Mouse (Mus musculus) heart, embryonic 11.5 days (tissue): ENCODE results near the gene Sema4c. TPM values are rescaled to one million over a fixed set of nuclear protein-coding genes. Genes with fewer than 3 reads are reported as not detected.
A peak's percentile ranks its signal among the peaks of the same experiment; 100 is the strongest.

ENCODE experiments used
- ATAC-seq: fragments of 200-750 bp; cut with Nextera tagmentation; replicated peaks from 2 replicates; pipeline ENCODE4 v1.8.0; 2017; ENCODE audit warnings: moderate library complexity; ENCODE audit not compliant: insufficient number of reproducible peaks, low FRiP score, low TSS enrichment
- H3K27ac ChIP-seq: fragments of 300-500 bp; sonication (generic); 2 replicates; pipeline ENCODE4 v1.5.1; 2014; ENCODE audit warnings: mild to moderate bottlenecking, low read depth, low read length
- H3K27me3 ChIP-seq: fragments of 300-500 bp; sonication (generic); 2 replicates; pipeline ENCODE4 v1.6.1; 2014; ENCODE audit warnings: mild to moderate bottlenecking, low read length, mixed read lengths; ENCODE audit not compliant: control insufficient read depth, insufficient read depth
- H3K36me3 ChIP-seq: fragments of 300-500 bp; sonication (generic); 2 replicates; pipeline ENCODE4 v1.6.1; 2014; ENCODE audit warnings: mild to moderate bottlenecking, low read length, moderate library complexity, mixed read lengths; ENCODE audit not compliant: control insufficient read depth, insufficient read depth
- H3K4me1 ChIP-seq: fragments of 300-500 bp; sonication (generic); 2 replicates; pipeline ENCODE4 v1.6.1; 2014; ENCODE audit warnings: low read length; ENCODE audit not compliant: control insufficient read depth, insufficient read depth
- H3K4me2 ChIP-seq: fragments of 300-500 bp; sonication (generic); 2 replicates; pipeline ENCODE4 v1.6.1; 2014; ENCODE audit warnings: mild to moderate bottlenecking, moderate library complexity
- H3K4me3 ChIP-seq: fragments of 300-500 bp; sonication (generic); 2 replicates; pipeline ENCODE4 v1.5.1; 2014; ENCODE audit warnings: low read depth, low read length
- H3K9ac ChIP-seq: fragments of 300-500 bp; sonication (generic); 2 replicates; pipeline ENCODE4 v1.6.1; 2014; ENCODE audit warnings: mild to moderate bottlenecking, low read depth, low read length, moderate library complexity
- H3K9me3 ChIP-seq: fragments of 300-500 bp; sonication (generic); replicated peaks from 2 replicates; pipeline ENCODE4 v1.6.1; 2016; ENCODE audit warnings: low read length; ENCODE audit not compliant: control insufficient read depth
- WGBS: fragments of 180-500 bp; shearing (Covaris S2); extraction: QIAGEN DNeasy Blood & Tissue Kit; methylation state at CpG from one replicate; pipeline ENCODE4 v1.1.7; 2014; ENCODE audit not compliant: insufficient replicate concordance; 5-methylcytosine and 5-hydroxymethylcytosine counted together
- polyA plus RNA-seq: library from polyadenylated mRNA; unstranded; fragments of >200 nt; fragmentation: Nextera tagmentation; extraction: Ambion mirVana; gene quantifications from 2 replicates; pipeline ENCODE4 v1.2.1, GENCODE M21; 2014

Gene Sema4c
- polyA plus RNA-seq = 0.96 and 2.1 TPM in 2 replicates

DNA sequence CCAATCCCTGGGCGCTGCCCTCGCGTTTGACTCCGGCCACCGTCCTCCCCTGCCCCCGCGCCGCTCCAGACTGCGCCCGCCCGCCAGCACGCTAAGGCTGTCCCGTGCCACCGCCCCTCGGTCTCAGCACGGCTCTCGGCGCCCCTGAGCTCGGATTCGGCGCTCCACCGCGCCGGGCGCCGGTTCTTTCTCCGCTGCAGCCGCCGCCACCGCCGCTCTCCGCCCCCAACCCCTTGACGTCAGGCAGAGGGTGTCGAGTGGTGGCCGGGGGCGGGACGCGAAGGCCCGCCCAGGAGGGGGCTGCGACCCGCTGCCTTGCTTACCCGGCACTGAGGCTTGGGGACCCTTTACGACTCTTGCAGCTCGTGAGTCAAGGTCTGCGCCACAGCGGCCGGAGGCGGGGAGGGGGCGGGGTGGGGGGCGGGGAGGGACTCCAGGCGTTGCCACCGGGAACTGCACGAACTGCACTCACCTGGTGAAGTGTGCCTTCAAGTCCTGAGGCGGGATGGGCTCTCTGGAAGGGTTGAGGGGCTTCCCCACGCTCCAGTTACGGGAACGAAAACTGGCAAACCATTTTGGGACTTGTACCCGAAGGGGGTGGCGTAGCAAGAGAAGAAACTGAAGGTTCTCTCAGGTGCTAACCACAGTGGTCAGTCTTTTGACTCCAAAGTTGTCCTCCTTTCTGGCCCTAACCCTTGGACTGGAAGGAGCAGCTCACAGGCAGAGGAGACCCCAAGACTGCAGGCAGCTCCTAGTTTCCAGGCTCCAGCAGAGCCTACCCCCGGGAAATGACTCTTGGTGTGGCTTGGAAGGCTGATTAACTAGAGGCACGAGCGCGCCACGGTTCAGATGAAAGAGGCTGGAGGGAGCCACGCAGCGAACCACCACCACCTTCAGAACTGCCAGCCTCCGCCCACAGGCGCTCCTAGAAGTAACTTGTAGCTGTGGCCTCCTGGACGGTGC is at the start of gene Sema4c:
TSS of gene Sema4c (minus strand) at position 319 of the 963 bp plus-strand sequence.
- peak; percentile 39 for ATAC-seq
- Histone ChIP-seq H3K4me3 (peak within 1 kb of the TSS; percentile 85), H3K9ac (peak within 1 kb of the TSS; percentile 98), H3K4me2 (peak within 1 kb of the TSS; percentile 93), H3K4me1 (peaks cover 52% of the 10 kb centered on the region), H3K9me3 (no peaks in the 10 kb centered on the region), H3K27me3 (no peaks in the 10 kb centered on the region), H3K36me3 (peaks cover 17% of the 10 kb centered on the region), H3K27ac (peak within 1 kb of the TSS; percentile 99)
- 1% methylated on average over 68 of the region's 69 CpGs for WGBS

GRCm38 (mm10) chr1:36606951-36607350 is 48.8 kb upstream of the Sema4c start:
- ATAC-seq = no peak
- Histone ChIP-seq H3K4me2 (no peak overlapping the region), H3K9ac (no peak overlapping the region), H3K27me3 (no peaks in the 10 kb centered on the region), H3K9me3 (no peaks in the 10 kb centered on the region), H3K4me3 (no peak overlapping the region), H3K36me3 (no peaks in the 10 kb centered on the region), H3K27ac (no peak overlapping the region), H3K4me1 (0 out of 2 replicates have a peak, but pooled peaks cover 6% of the 10 kb centered on the region)
- WGBS = 41% methylated on average over 7 of the region's 7 CpGs

DNA sequence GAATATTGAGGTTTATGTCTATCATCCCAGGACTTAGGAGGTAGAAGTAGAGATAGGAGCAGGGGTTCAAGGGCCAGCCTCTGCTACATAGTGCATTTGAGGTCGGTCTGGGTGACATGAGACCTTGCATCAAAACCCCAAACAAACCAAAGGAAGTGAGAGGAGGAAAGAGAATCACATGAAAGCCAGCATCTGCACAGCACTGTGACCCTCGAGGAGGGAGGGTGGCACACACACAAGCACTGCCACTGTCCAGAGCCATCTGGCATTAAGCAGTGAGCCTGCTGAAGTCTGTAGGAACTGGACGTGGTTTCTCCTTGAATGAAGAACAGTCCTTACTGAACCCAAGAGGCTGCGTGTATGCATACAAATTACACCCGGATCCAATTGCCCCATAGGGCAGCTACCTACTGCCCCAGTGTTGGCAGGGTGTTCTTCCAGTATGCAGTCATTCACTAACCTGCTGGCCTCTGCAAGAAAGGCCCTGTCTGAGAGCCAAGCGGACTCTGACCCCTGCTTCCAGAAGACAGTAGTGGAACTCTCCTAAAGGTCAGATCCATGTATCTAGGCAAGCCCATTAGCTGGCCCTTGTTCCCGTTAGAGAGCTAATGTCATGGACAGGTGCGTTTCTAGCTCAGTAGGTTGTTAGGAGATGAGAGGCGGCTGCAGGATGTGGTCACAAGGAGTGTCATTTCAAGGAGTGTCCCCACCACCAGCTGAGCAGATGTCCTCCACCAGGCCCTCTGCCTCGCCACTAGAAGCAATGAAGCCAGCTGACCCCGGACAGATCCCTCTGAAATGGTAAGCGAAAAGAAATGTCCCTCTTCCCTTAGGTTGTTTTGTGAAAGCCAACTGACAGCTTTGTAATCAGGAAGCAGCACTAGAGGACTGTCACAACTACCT is 46.4 kb upstream of the Sema4c start:
- WGBS = 80% methylated on average over 12 of the region's 12 CpGs
- H3K27ac ChIP-seq = no peak overlapping the region

DNA sequence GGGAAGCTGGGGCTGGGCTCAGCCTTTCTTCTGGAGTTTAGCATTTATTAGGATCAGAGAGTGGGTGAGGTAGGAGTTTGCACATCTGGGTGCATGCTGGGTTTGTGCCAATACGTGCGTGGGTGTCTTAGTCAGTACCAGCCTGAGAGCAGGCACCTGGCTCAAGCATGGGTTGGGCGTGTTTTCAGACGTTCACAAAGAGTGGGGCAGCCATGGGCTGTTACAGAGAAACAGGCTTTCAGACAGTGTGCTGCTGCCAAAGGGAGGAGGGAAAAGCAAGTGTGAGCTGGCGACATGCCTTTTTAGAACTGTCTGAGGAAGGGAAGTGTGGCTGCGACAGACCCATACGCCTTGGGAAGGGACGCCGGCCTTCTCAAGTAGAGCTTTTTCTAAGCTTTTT is 45.2 kb upstream of the Sema4c start:
- Histone ChIP-seq H3K36me3 (no peaks in the 10 kb centered on the region), H3K27ac (0 out of 2 replicates have a peak overlapping the region, but pooled peaks have one; percentile 6), H3K4me3 (no peak overlapping the region), H3K9me3 (no peaks in the 10 kb centered on the region), H3K4me1 (0 out of 2 replicates have a peak, but pooled peaks cover 6% of the 10 kb centered on the region), H3K27me3 (no peaks in the 10 kb centered on the region), H3K4me2 (no peak overlapping the region), H3K9ac (0 out of 2 replicates have a peak overlapping the region, but pooled peaks have one; percentile 22)
- 65% methylated on average over 9 of the region's 9 CpGs for WGBS
- ATAC-seq = no peak

More for the DNA sequence above, 46.4 kb upstream of the Sema4c start:
- no peaks in the 10 kb centered on the region for H3K36me3 ChIP-seq
- H3K4me2 ChIP-seq = no peak overlapping the region
- H3K27me3 ChIP-seq = no peaks in the 10 kb centered on the region
- ATAC-seq = no peak
- 0 out of 2 replicates have a peak, but pooled peaks cover 6% of the 10 kb centered on the region for H3K4me1 ChIP-seq
- H3K4me3 ChIP-seq = no peak overlapping the region
- no peak overlapping the region for H3K9ac ChIP-seq
- no peaks in the 10 kb centered on the region for H3K9me3 ChIP-seq

- Histone ChIP-seq H3K9me3 (no peaks in the 10 kb centered on the region), H3K4me2 (no peak overlapping the region), H3K27ac (no peak overlapping the region), H3K27me3 (no peaks in the 10 kb centered on the region), H3K4me1 (0 out of 2 replicates have a peak, but pooled peaks cover 6% of the 10 kb centered on the region), H3K4me3 (no peak overlapping the region), H3K36me3 (no peaks in the 10 kb centered on the region), H3K9ac (no peak overlapping the region)
- 64% methylated on average over 4 of the region's 4 CpGs for WGBS
- ATAC-seq = no peak
Observed at GRCm38 (mm10) chr1:36602271-36602670, 44.1 kb upstream of the Sema4c start.

DNA sequence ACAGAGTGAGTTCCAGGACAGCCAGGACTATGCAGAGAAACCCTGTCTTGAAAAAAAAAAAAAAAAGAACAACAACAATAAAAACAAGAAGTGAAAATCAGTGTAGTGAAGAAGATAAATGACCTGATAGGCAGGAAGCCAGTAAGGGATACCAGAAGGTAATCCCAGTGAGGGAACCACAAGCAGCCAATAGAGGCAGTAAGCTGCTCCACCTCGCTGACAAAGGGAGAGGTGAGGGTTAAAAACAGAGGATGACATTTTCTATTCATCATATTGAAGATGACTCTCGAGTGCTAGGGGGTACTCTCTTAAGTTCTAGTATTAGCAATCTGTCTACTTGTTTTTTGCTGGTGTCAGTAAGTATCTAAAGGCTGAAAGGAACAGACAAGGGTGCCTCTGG is 40.3 kb upstream of the Sema4c start:
- no peak for ATAC-seq
- WGBS = 75% methylated on average over 2 of the region's 2 CpGs
- H3K36me3 ChIP-seq = no peaks in the 10 kb centered on the region
- H3K4me3 ChIP-seq = no peak overlapping the region
- no peak overlapping the region for H3K4me2 ChIP-seq
- H3K27me3 ChIP-seq = no peaks in the 10 kb centered on the region
- no peaks in the 10 kb centered on the region for H3K9me3 ChIP-seq
- H3K9ac ChIP-seq = no peak overlapping the region
- peaks cover 5% of the 10 kb centered on the region for H3K4me1 ChIP-seq
- H3K27ac ChIP-seq = no peak overlapping the region

GRCm38 (mm10) chr1:36596114-36596513 is 38.0 kb upstream of the Sema4c start:
- H3K9ac ChIP-seq = no peak overlapping the region
- H3K36me3 ChIP-seq = no peaks in the 10 kb centered on the region
- no peaks in the 10 kb centered on the region for H3K27me3 ChIP-seq
- no peaks in the 10 kb centered on the region for H3K9me3 ChIP-seq
- ATAC-seq = no peak
- peaks cover 16% of the 10 kb centered on the region for H3K4me1 ChIP-seq
- H3K4me3 ChIP-seq = no peak overlapping the region
- H3K4me2 ChIP-seq = no peak overlapping the region
- no peak overlapping the region for H3K27ac ChIP-seq
- 44% methylated on average over 4 of the region's 4 CpGs for WGBS
